13 mouse cellular contexts compared by ENCODE assay signal in genomic region chr5:127198850-127199249, GRCm38 (mm10). TPM values are rescaled to one million over a fixed set of nuclear protein-coding genes. Genes with fewer than 3 reads are reported as not detected.
DNase-seq lines count a peak whose midpoint lies in the region; ATAC-seq and TF ChIP-seq lines count a peak whose summit lies in the region.
"Had no signal": no experiment of that assay in that cellular context is flagged by ENCODE, and none has a peak within 500 bp of the region (broad histone marks: within the 10 kb centered on the region; RNA-seq: fewer than 3 reads in every experiment).

No protein-coding gene starts in this region.

- TF ChIP-seq EP300 in stomach, postnatal 0 days (optimal IDR thresholded peaks at IDR 0.05), result no peak

- no peaks in the 10 kb centered on the region for H3K4me1 ChIP-seq in hindbrain, postnatal 0 days (ENCODE audit: insufficient read depth, low read length)
- no peaks in the 10 kb centered on the region for H3K4me1 ChIP-seq in hindbrain, embryonic 16.5 days (ENCODE audit: control insufficient read depth, insufficient read depth, low read depth, low read length)
- no peaks in the 10 kb centered on the region for H3K4me1 ChIP-seq in midbrain, embryonic 14.5 days (ENCODE audit: control insufficient read depth, insufficient read depth, low read length)
- no peaks in the 10 kb centered on the region; the same call in 1 of the 2 replicates for H3K4me1 ChIP-seq in midbrain, embryonic 11.5 days (ENCODE audit: control insufficient read depth, insufficient read depth, low read length)
- H3K4me1 ChIP-seq in stomach, postnatal 0 days (replicated peaks; ENCODE audit: control insufficient read depth, insufficient read depth), result no peaks in the 10 kb centered on the region
- H3K4me1 ChIP-seq: heart, embryonic 13.5 days; midbrain, embryonic 13.5 days; stomach, embryonic 15.5 days had no signal

- intact Hi-C loops in heart, postnatal 10 days (cut with DNase I), result no loop called here

- 63% methylated on average over 4 of the region's 4 CpGs for WGBS in hindbrain, postnatal 0 days
- 62% methylated on average over 4 of the region's 4 CpGs for WGBS in hindbrain, embryonic 16.5 days
- 63% methylated on average over 4 of the region's 4 CpGs for WGBS in midbrain, embryonic 14.5 days
- 60% methylated on average over 4 of the region's 4 CpGs for WGBS in midbrain, embryonic 11.5 days
- 52% methylated on average over 4 of the region's 4 CpGs for WGBS in stomach, postnatal 0 days

- H3K4me3 ChIP-seq in hindbrain, postnatal 0 days (ENCODE audit: low read length), result no peak overlapping the region
- no peak overlapping the region for H3K4me3 ChIP-seq in hindbrain, embryonic 16.5 days (ENCODE audit: low read length)
- no peak overlapping the region for H3K4me3 ChIP-seq in midbrain, embryonic 14.5 days (replicated peaks; ENCODE audit: low read depth, low read length)
- no peak overlapping the region for H3K4me3 ChIP-seq in midbrain, embryonic 11.5 days (ENCODE audit: low read depth, low read length)
- no peak overlapping the region for H3K4me3 ChIP-seq in stomach, postnatal 0 days (ENCODE audit: low read depth, low read length)
- H3K4me3 ChIP-seq: heart, embryonic 13.5 days; midbrain, embryonic 13.5 days; stomach, embryonic 15.5 days had no signal

- peak; percentile 8 to 12 for DNase-seq in cerebellum, adult 18-20 months
- DNase-seq in hindbrain, postnatal 0 days (ENCODE audit: low spot score), result no peak
- peak; percentile 26 for DNase-seq in midbrain, embryonic 14.5 days
- DNase-seq in midbrain, embryonic 11.5 days (ENCODE audit: low spot score, missing footprints), result no peak
- DNase-seq in stomach, postnatal 0 days (ENCODE audit: low spot score), result no peak
- DNase-seq in heart, postnatal 10 days, result no peak
- DNase-seq: B cell, adult 2 months; kidney, postnatal 14 days had no signal

- H3K27me3 ChIP-seq in hindbrain, postnatal 0 days (ENCODE audit: insufficient read depth, low read length), result no peaks in the 10 kb centered on the region
- H3K27me3 ChIP-seq in hindbrain, embryonic 16.5 days (replicated peaks; ENCODE audit: control insufficient read depth, insufficient read depth, low read length), result no peaks in the 10 kb centered on the region
- no peaks in the 10 kb centered on the region for H3K27me3 ChIP-seq in midbrain, embryonic 14.5 days (ENCODE audit: control insufficient read depth, insufficient read depth, low read length)
- H3K27me3 ChIP-seq in midbrain, embryonic 11.5 days (ENCODE audit: control insufficient read depth, insufficient read depth, low read length), result no peaks in the 10 kb centered on the region
- H3K27me3 ChIP-seq in stomach, postnatal 0 days (ENCODE audit: control insufficient read depth, insufficient read depth, low read length), result no peaks in the 10 kb centered on the region
- H3K27me3 ChIP-seq: heart, embryonic 13.5 days; midbrain, embryonic 13.5 days; stomach, embryonic 15.5 days had no signal

- no peaks in the 10 kb centered on the region for H3K9me3 ChIP-seq in hindbrain, postnatal 0 days (ENCODE audit: low read length)
- no peaks in the 10 kb centered on the region for H3K9me3 ChIP-seq in hindbrain, embryonic 16.5 days (ENCODE audit: control insufficient read depth, low read length)
- no peaks in the 10 kb centered on the region for H3K9me3 ChIP-seq in midbrain, embryonic 14.5 days (ENCODE audit: control insufficient read depth, low read length)
- H3K9me3 ChIP-seq in midbrain, embryonic 11.5 days (ENCODE audit: control insufficient read depth, low read length), result no peaks in the 10 kb centered on the region
- H3K9me3 ChIP-seq in stomach, postnatal 0 days (ENCODE audit: control insufficient read depth, low read length), result no peaks in the 10 kb centered on the region
- H3K9me3 ChIP-seq: heart, embryonic 13.5 days; stomach, embryonic 15.5 days had no signal

- H3K27ac ChIP-seq in hindbrain, postnatal 0 days, result no peak overlapping the region
- H3K27ac ChIP-seq in hindbrain, embryonic 16.5 days (ENCODE audit: low read depth, low read length), result no peak overlapping the region
- H3K27ac ChIP-seq in midbrain, embryonic 14.5 days (replicated peaks; ENCODE audit: low read depth, low read length), result no peak overlapping the region
- H3K27ac ChIP-seq in midbrain, embryonic 11.5 days (ENCODE audit: low read depth, low read length), result no peak overlapping the region
- no peak overlapping the region for H3K27ac ChIP-seq in stomach, postnatal 0 days (replicated peaks)
- H3K27ac ChIP-seq: heart, embryonic 13.5 days; midbrain, embryonic 13.5 days; stomach, embryonic 15.5 days had no signal

- no peak overlapping the region for H3K9ac ChIP-seq in hindbrain, postnatal 0 days (replicated peaks; ENCODE audit: low read length)
- H3K9ac ChIP-seq in hindbrain, embryonic 16.5 days (ENCODE audit: low read depth, low read length), result no peak overlapping the region
- no peak overlapping the region for H3K9ac ChIP-seq in midbrain, embryonic 14.5 days (replicated peaks; ENCODE audit: low read length)
- no peak overlapping the region for H3K9ac ChIP-seq in midbrain, embryonic 11.5 days (ENCODE audit: low read length)
- H3K9ac ChIP-seq in stomach, postnatal 0 days (ENCODE audit: low read length), result no peak overlapping the region
- H3K9ac ChIP-seq: heart, embryonic 13.5 days; midbrain, embryonic 13.5 days; stomach, embryonic 15.5 days had no signal

- no peaks in the 10 kb centered on the region for H3K36me3 ChIP-seq in hindbrain, postnatal 0 days (ENCODE audit: insufficient read depth, low read length)
- H3K36me3 ChIP-seq in hindbrain, embryonic 16.5 days (ENCODE audit: control insufficient read depth, insufficient read depth, low read length), result no peaks in the 10 kb centered on the region
- no peaks in the 10 kb centered on the region for H3K36me3 ChIP-seq in midbrain, embryonic 14.5 days (ENCODE audit: control insufficient read depth, insufficient read depth, low read length)
- no peaks in the 10 kb centered on the region for H3K36me3 ChIP-seq in midbrain, embryonic 11.5 days (ENCODE audit: control insufficient read depth, insufficient read depth, low read length)
- no peaks in the 10 kb centered on the region for H3K36me3 ChIP-seq in stomach, postnatal 0 days (ENCODE audit: control insufficient read depth, insufficient read depth, low read length)
- H3K36me3 ChIP-seq: heart, embryonic 13.5 days; midbrain, embryonic 13.5 days; stomach, embryonic 15.5 days had no signal

- ATAC-seq in cerebellum, adult (ENCODE audit: insufficient number of reproducible peaks, low FRiP score, low TSS enrichment), result no peak
- ATAC-seq in hindbrain, postnatal 0 days, result no peak
- no peak for ATAC-seq in hindbrain, embryonic 16.5 days
- ATAC-seq in midbrain, embryonic 14.5 days (ENCODE audit: low FRiP score, low TSS enrichment), result no peak
- ATAC-seq in midbrain, embryonic 11.5 days (ENCODE audit: low FRiP score), result no peak
- ATAC-seq in stomach, postnatal 0 days (ENCODE audit: low FRiP score, low TSS enrichment), result no peak
- ATAC-seq: midbrain, embryonic 13.5 days had no signal

- no peak overlapping the region for H3K4me2 ChIP-seq in hindbrain, postnatal 0 days (ENCODE audit: low read depth, low read length)
- H3K4me2 ChIP-seq in hindbrain, embryonic 16.5 days (ENCODE audit: low read length), result no peak overlapping the region
- no peak overlapping the region for H3K4me2 ChIP-seq in midbrain, embryonic 14.5 days (ENCODE audit: low read length)
- no peak overlapping the region for H3K4me2 ChIP-seq in midbrain, embryonic 11.5 days
- no peak overlapping the region for H3K4me2 ChIP-seq in stomach, postnatal 0 days (replicated peaks; ENCODE audit: low read depth)
- H3K4me2 ChIP-seq: heart, embryonic 13.5 days; midbrain, embryonic 13.5 days; stomach, embryonic 15.5 days had no signal

- TF ChIP-seq CTCF in hindbrain, postnatal 0 days (IDR thresholded peaks at IDR 0.05; ENCODE audit: low read depth), result peak; percentile 50
- peak; percentile 60 for TF ChIP-seq CTCF in stomach, postnatal 0 days (IDR thresholded peaks at IDR 0.05; ENCODE audit: low read depth)

RNA-seq across cellular contexts. Expression of gene Tmem132c, which starts 42.8 kb away (rescaled TPM):
- total RNA-seq in hindbrain, postnatal 0 days (2014; rRNA removed), result 46.0 and 52.7 TPM in 2 replicates
- polyA plus RNA-seq in hindbrain, postnatal 0 days (2015; fragmentation: Nextera tagmentation; extraction: Ambion mirVana), result 12.9 and 13.5 TPM in 2 replicates
- polyA plus RNA-seq in hindbrain, embryonic 16.5 days (2015; fragmentation: Nextera tagmentation; extraction: Ambion mirVana), result 12.0 and 15.1 TPM in 2 replicates
- 10.6 and 16.2 TPM in 2 replicates for polyA plus RNA-seq in midbrain, embryonic 14.5 days (2014; fragmentation: Nextera tagmentation; extraction: Ambion mirVana)
- polyA plus RNA-seq in midbrain, embryonic 11.5 days (2014; fragmentation: Nextera tagmentation; extraction: Ambion mirVana), result 15.0 and 16.3 TPM in 2 replicates
- polyA plus RNA-seq in stomach, postnatal 0 days (2015; fragmentation: Nextera tagmentation; extraction: Ambion mirVana), result 1.7 and 2.5 TPM in 2 replicates
- total RNA-seq in heart, postnatal 10 days (2021), result under 1 TPM; 0.31 to 0.57 TPM

Comparison
In these comparisons a context has a peak if more than half of its experiments do, and no peak if none do; other contexts are left out.
1. DNase-seq: peak in cerebellum, adult 18-20 months (2 of 2) and midbrain, embryonic 14.5 days (single experiment); none in hindbrain, postnatal 0 days (single experiment), midbrain, embryonic 11.5 days (single experiment), stomach, postnatal 0 days (single experiment) and heart, postnatal 10 days (0 of 2).